In the genomic region with DNA sequence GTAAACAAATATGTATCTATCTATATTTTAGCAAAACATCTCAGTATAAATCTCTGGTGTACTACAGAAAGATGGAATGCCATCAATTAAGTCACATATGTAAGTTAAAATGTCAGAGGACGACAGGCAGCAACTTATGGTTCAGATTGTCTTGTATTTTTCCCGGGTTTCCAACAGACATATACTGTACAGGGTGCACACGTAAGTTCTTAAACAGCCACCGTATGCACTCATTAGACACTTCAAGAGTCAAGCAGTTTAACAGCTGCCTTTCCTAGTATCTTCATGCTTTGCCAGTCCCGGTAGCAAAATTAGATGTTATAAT, we compare ENCODE assay signal across 9 mouse cellular contexts. TPM values are rescaled to one million over a fixed set of nuclear protein-coding genes. Genes with fewer than 3 reads are reported as not detected.
DNase-seq lines count a peak whose midpoint lies in the region; ATAC-seq and TF ChIP-seq lines count a peak whose summit lies in the region.
"Had no signal": no experiment of that assay in that cellular context is flagged by ENCODE, and none has a peak within 500 bp of the region (broad histone marks: within the 10 kb centered on the region; RNA-seq: fewer than 3 reads in every experiment).

No protein-coding gene starts in this region.

- no peak for TF ChIP-seq CTCF in CH12.LX (conservative IDR thresholded peaks at IDR 0.05 in 1 of 2, IDR thresholded peaks at IDR 0.05 in 1 of 2; ENCODE audit: low read depth in 2 of 2, low read length in 2 of 2)

- in situ Hi-C loops in CH12.LX (cut with MboI; ENCODE audit: low pct_ligation_motif_present, low pct_unique_long_range_greater_than_20kb, low sequenced_read_pairs): loop anchor here (25.0 kb wide), 1 partner anchor 568 kb away; a partner anchor contains a TSS

- H3K79me2 ChIP-seq in CH12.LX (replicated peaks; ENCODE audit: control insufficient read depth, extremely low read depth, insufficient read depth, poor library complexity, severe bottlenecking): no peaks in the 10 kb centered on the region

- peak overlapping the region; percentile 47 for H3K27ac ChIP-seq in heart, embryonic 10.5 days
- H3K27ac ChIP-seq in CH12.LX (ENCODE audit: insufficient read depth, low read depth): no peak overlapping the region
- no peak overlapping the region for H3K27ac ChIP-seq in liver, embryonic 16.5 days (ENCODE audit: low read length)

- 33% methylated on average over 5 of the region's 5 CpGs for WGBS in heart, embryonic 10.5 days
- 26% methylated on average over 5 of the region's 5 CpGs for WGBS in liver, embryonic 16.5 days (ENCODE audit: insufficient replicate concordance)

- H3K9me3 ChIP-seq in heart, embryonic 10.5 days: no peaks in the 10 kb centered on the region
- H3K9me3 ChIP-seq in CH12.LX (replicated peaks; ENCODE audit: low read length): no peaks in the 10 kb centered on the region
- H3K9me3 ChIP-seq in liver, embryonic 16.5 days (replicated peaks; ENCODE audit: control insufficient read depth, low read length): no peaks in the 10 kb centered on the region

- no peak for TF ChIP-seq POLR2A in CH12.LX (IDR thresholded peaks at IDR 0.05; ENCODE audit: low read depth, low read length)

- H3K4me3 ChIP-seq in heart, embryonic 10.5 days: peak overlapping the region; percentile 53
- peak overlapping the region in 1 of 3 experiments; percentile 35 for H3K4me3 ChIP-seq in CH12.LX (replicated peaks in 1 of 3; ENCODE audit: low read depth in 2 of 3, low read length in 2 of 3, poor library complexity in 1 of 3)
- peak overlapping the region; percentile 10; the same call in 1 of the 2 replicates for H3K4me3 ChIP-seq in liver, embryonic 16.5 days (ENCODE audit: low read depth, low read length)

- DNase-seq in heart, embryonic 10.5 days (ENCODE audit: low spot score): no peak
- no peak for DNase-seq in heart, postnatal 4 days
- DNase-seq in CH12.LX (ENCODE audit: extremely low read depth): no peak
- DNase-seq in right cerebral cortex, adult 2 months (ENCODE audit: low spot score in 2 of 2): no peak
- no peak for DNase-seq in layer of hippocampus, postnatal 25 days (ENCODE audit: extremely low spot score in 1 of 2, low spot score in 1 of 2)
- no peak for DNase-seq in adrenal gland, postnatal 36 days

- ATAC-seq in granulocyte monocyte progenitor cell, adult 5-6 weeks (replicated peaks; ENCODE audit: poor library complexity, severe bottlenecking): peak; percentile 8; the same call in 1 of the 2 replicates
- ATAC-seq in liver, embryonic 16.5 days (ENCODE audit: low read depth): peak; percentile 41; the same call in 1 of the 2 replicates

- H3K27me3 ChIP-seq in heart, embryonic 10.5 days (ENCODE audit: insufficient read depth, poor library complexity, severe bottlenecking): no peaks in the 10 kb centered on the region
- H3K27me3 ChIP-seq in CH12.LX (replicated peaks): no peaks in the 10 kb centered on the region
- no peaks in the 10 kb centered on the region for H3K27me3 ChIP-seq in liver, embryonic 16.5 days (ENCODE audit: control insufficient read depth, insufficient read depth, low read depth, low read length)

- no peak for TF ChIP-seq RAD21 in CH12.LX (IDR thresholded peaks at IDR 0.05; ENCODE audit: low read depth, low read length)

- H3K36me3 ChIP-seq in heart, embryonic 10.5 days: no peaks in the 10 kb centered on the region
- no peaks in the 10 kb centered on the region for H3K36me3 ChIP-seq in CH12.LX (replicated peaks in 1 of 2; ENCODE audit: control insufficient read depth in 1 of 2, insufficient read depth in 1 of 2, low read length in 1 of 2)
- H3K36me3 ChIP-seq in liver, embryonic 16.5 days (ENCODE audit: control insufficient read depth, insufficient read depth): no peaks in the 10 kb centered on the region

- H3K4me2 ChIP-seq in CH12.LX (ENCODE audit: insufficient read depth, low read depth, poor library complexity, severe bottlenecking): peak overlapping the region; percentile 93
- H3K4me2 ChIP-seq in liver, embryonic 16.5 days (ENCODE audit: low read depth, low read length): peak overlapping the region; percentile 44

- dilution Hi-C loops in CH12.LX (cut with MboI; ENCODE audit: extremely low pct_ligation_motif_present, extremely low pct_unique_long_range_greater_than_20kb, low sequenced_read_pairs): no loop called here

- no peak for TF ChIP-seq EP300 in CH12.LX (IDR thresholded peaks at IDR 0.05; ENCODE audit: low read length)

- 0 out of 2 replicates have a peak, but pooled peaks cover 4% of the 10 kb centered on the region for H3K4me1 ChIP-seq in heart, embryonic 10.5 days
- H3K4me1 ChIP-seq in CH12.LX (ENCODE audit: control insufficient read depth in 1 of 2, insufficient read depth in 2 of 2): peaks cover 2 to 23% of the 10 kb centered on the region in 2 experiments; a peak in 2 of 4 replicates
- H3K4me1 ChIP-seq in liver, embryonic 16.5 days (ENCODE audit: control insufficient read depth, low read depth, low read length): peaks cover 3% of the 10 kb centered on the region; the same call in 1 of the 2 replicates

- peak overlapping the region; percentile 60; the same call in 1 of the 2 replicates for H3K9ac ChIP-seq in CH12.LX (ENCODE audit: insufficient read depth, low read depth)
- H3K9ac ChIP-seq in liver, embryonic 16.5 days (ENCODE audit: low read depth, low read length): no peak overlapping the region

TF ChIP-seq in CH12.LX, 34 proteins besides CTCF, POLR2A, EP300 and RAD21:
- TF ChIP-seq ZNF384 (IDR thresholded peaks at IDR 0.05; ENCODE audit: low read depth, low read length) (no peak), KAT2A (IDR thresholded peaks at IDR 0.05; ENCODE audit: insufficient replicate concordance, low read length) (no peak), E2F4 (IDR thresholded peaks at IDR 0.05; ENCODE audit: insufficient replicate concordance, low read depth, low read length) (no peak), ZKSCAN1 (IDR thresholded peaks at IDR 0.05; ENCODE audit: borderline replicate concordance, low read depth, low read length) (no peak), TBP (conservative IDR thresholded peaks at IDR 0.05; ENCODE audit: low read depth, low read length) (no peak), SMC3 (IDR thresholded peaks at IDR 0.05; ENCODE audit: low read depth, low read length) (no peak), ZMIZ1 (IDR thresholded peaks at IDR 0.05; ENCODE audit: low read depth, low read length) (no peak), RCOR1 (conservative IDR thresholded peaks at IDR 0.05; ENCODE audit: low read depth, low read length) (no peak), MEF2A (IDR thresholded peaks at IDR 0.05; ENCODE audit: borderline replicate concordance, low read depth, low read length) (no peak), MAFK (IDR thresholded peaks at IDR 0.05; ENCODE audit: insufficient replicate concordance, low read length) (no peak), USF2 (conservative IDR thresholded peaks at IDR 0.05; ENCODE audit: low read depth, low read length) (no peak), ELF1 (IDR thresholded peaks at IDR 0.05; ENCODE audit: low read depth, low read length) (no peak), HCFC1 (IDR thresholded peaks at IDR 0.05; ENCODE audit: low read depth, low read length) (no peak), ZC3H11A (IDR thresholded peaks at IDR 0.05; ENCODE audit: low read depth, low read length) (no peak), NELFE (IDR thresholded peaks at IDR 0.05; ENCODE audit: low read depth, low read length) (no peak), MAZ (IDR thresholded peaks at IDR 0.05; ENCODE audit: low read depth, low read length) (no peak), CHD1 (IDR thresholded peaks at IDR 0.05; ENCODE audit: low read depth, low read length) (no peak), NRF1 (IDR thresholded peaks at IDR 0.05; ENCODE audit: low read depth, low read length) (no peak), MYC (IDR thresholded peaks at IDR 0.05; ENCODE audit: low read depth, low read length) (no peak), GABPA (IDR thresholded peaks at IDR 0.05; ENCODE audit: insufficient replicate concordance, low read depth, low read length) (no peak)

RNA-seq across cellular contexts. Expression of a gene that starts 26.8 kb away (rescaled TPM):
- polyA plus RNA-seq in heart, embryonic 10.5 days (2016; fragmentation: Nextera tagmentation; extraction: Ambion mirVana): not detected in 2 replicates
- total RNA-seq in heart, postnatal 4 days (2021): not detected
- total RNA-seq in CH12.LX (2012; rRNA removed) (not detected in 2 replicates), CH12.LX (2014; rRNA removed) (not detected in 2 replicates)
- not detected in 2 replicates for polyA plus RNA-seq in CH12.LX (2012; ENCODE audit: insufficient read length, low read depth)
- not detected in 2 replicates for total RNA-seq in granulocyte monocyte progenitor cell, adult 5-6 weeks (2014; fragmentation: Nextera tagmentation)
- not detected in 2 replicates for total RNA-seq in granulocyte monocyte progenitor cell, adult 5-6 weeks (2017)
- polyA plus RNA-seq in liver, embryonic 16.5 days (2015; fragmentation: Nextera tagmentation; extraction: Ambion mirVana): 0.20 TPM in 1 of 2 replicates, not detected in the other
- total RNA-seq in layer of hippocampus, postnatal 25 days (2021): not detected
- total RNA-seq in adrenal gland, postnatal 36 days (2021): not detected
- total RNA-seq: hematopoietic stem cell, adult 5-6 weeks had no signal

RNA-seq across cellular contexts. Expression of a gene that starts 36.3 kb away (rescaled TPM):
- not detected in 2 replicates for polyA plus RNA-seq in heart, embryonic 10.5 days (2016; fragmentation: Nextera tagmentation; extraction: Ambion mirVana)
- under 1 TPM; 0.25 to 0.26 TPM for total RNA-seq in heart, postnatal 4 days (2021)
- total RNA-seq in CH12.LX (2012; rRNA removed) (not detected in 2 replicates), CH12.LX (2014; rRNA removed) (not detected in 2 replicates)
- polyA plus RNA-seq in CH12.LX (2012; ENCODE audit: insufficient read length, low read depth): not detected in 2 replicates
- total RNA-seq in granulocyte monocyte progenitor cell, adult 5-6 weeks (2014; fragmentation: Nextera tagmentation): not detected in 2 replicates
- not detected in 2 replicates for total RNA-seq in granulocyte monocyte progenitor cell, adult 5-6 weeks (2017)
- 0.19 and 0.20 TPM in 2 replicates for polyA plus RNA-seq in liver, embryonic 16.5 days (2015; fragmentation: Nextera tagmentation; extraction: Ambion mirVana)
- total RNA-seq in layer of hippocampus, postnatal 25 days (2021): not detected
- 1 to 10 TPM; 1.4 to 3.9 TPM for total RNA-seq in adrenal gland, postnatal 36 days (2021)

RNA-seq across cellular contexts. Expression of a gene that starts 51.6 kb away (rescaled TPM):
- polyA plus RNA-seq in heart, embryonic 10.5 days (2016; fragmentation: Nextera tagmentation; extraction: Ambion mirVana): not detected in 2 replicates
- total RNA-seq in heart, postnatal 4 days (2021): not detected
- not detected in 2 replicates for total RNA-seq in CH12.LX (2012; rRNA removed)
- total RNA-seq in CH12.LX (2014; rRNA removed): not detected in 2 replicates
- polyA plus RNA-seq in CH12.LX (2012; ENCODE audit: insufficient read length, low read depth): 0.37 TPM in 1 of 2 replicates, not detected in the other
- total RNA-seq in granulocyte monocyte progenitor cell, adult 5-6 weeks (2014; fragmentation: Nextera tagmentation): not detected in 2 replicates
- not detected in 2 replicates for total RNA-seq in granulocyte monocyte progenitor cell, adult 5-6 weeks (2017)
- not detected in 2 replicates for polyA plus RNA-seq in liver, embryonic 16.5 days (2015; fragmentation: Nextera tagmentation; extraction: Ambion mirVana)
- not detected for total RNA-seq in layer of hippocampus, postnatal 25 days (2021)
- total RNA-seq in adrenal gland, postnatal 36 days (2021): not detected
- total RNA-seq: hematopoietic stem cell, adult 5-6 weeks had no signal
